Mouse (Mus musculus) Patski (cell line): ENCODE results near the gene Mical3. TPM values are rescaled to one million over a fixed set of nuclear protein-coding genes. Genes with fewer than 3 reads are reported as not detected.

Source experiments
- ATAC-seq: fragments of 100-300 bp; one replicate; pipeline ENCODE4 v1.8.0; 2021
- CTCF ChIA-PET: fragments of 350-600 bp; sonication (Branson Sonifier 250); formaldehyde crosslinking; loops from one replicate; lab custom pipeline; 2022; ENCODE audit warnings: inconsistent platforms; lab: Charles Lee
- POLR2A ChIA-PET: fragments of 350-600 bp; sonication (Branson Sonifier 250); formaldehyde crosslinking; loops from one replicate; lab custom pipeline; 2022; ENCODE audit warnings: antibody characterized with exemption, inconsistent platforms; lab: Charles Lee
- DNase-seq: peaks from one replicate; pipeline ENCODE4 v3.0.0-alpha.2; 2011; ENCODE audit warnings: low read depth, low spot score
- H3K27me3 ChIP-seq: fragments of 371-371 bp; one replicate; pipeline ENCODE4 v1.5.1; 2021
- CTCF ChIP-seq: fragments of 100-300 bp; IDR thresholded peaks from one replicate; pipeline ENCODE4 v1.5.1; 2021
- in situ Hi-C: fragments of 300-500 bp; cut with MboI; formaldehyde crosslinking; loops from 3 replicates; pipeline ENCODE4 v1.11.1; 2018; ENCODE audit warnings: low pct_unique_long_range_greater_than_20kb, mixed read lengths
- polyA plus RNA-seq: library from polyadenylated mRNA; unstranded; gene quantifications from one replicate; pipeline ENCODE4 v1.2.3, GENCODE M21; 2021

Mical3 gene
- polyA plus RNA-seq, 1 experiment from 2014 or later, result 47.3 TPM

DNA sequence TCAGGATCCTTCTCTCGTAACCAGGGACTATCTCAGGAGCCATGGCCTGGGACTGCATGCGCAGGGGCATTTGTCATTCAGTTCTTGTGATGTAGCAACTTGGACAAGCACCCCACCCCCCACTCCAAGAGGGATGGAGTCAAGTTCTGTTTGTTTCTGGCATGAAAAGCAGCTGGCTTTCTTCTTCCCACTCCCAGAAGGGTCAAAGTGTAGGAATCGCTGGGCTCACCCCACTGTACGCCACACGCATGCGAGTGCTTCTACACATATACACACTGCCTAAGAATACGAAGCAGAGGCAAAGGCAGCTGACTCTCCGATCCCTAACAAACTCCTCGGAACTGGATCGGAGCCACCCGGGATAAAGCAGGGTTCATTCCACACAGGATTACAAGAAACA is 119.1 kb downstream of the Mical3 start:
- ChIA-PET CTCF (interaction anchor here (2.2 kb wide), 1 partner anchor 167 kb away, joined by 8 read pairs; no protein-coding TSS in a partner anchor), POLR2A (no interaction called here)
- DNase-seq, result no peak
- no peak for ATAC-seq
- H3K27me3 ChIP-seq, result no peaks in the 10 kb centered on the region
- TF ChIP-seq CTCF, result no peak
- in situ Hi-C loops, result loop anchor here (25.0 kb wide), 1 partner anchor 101 kb away; no protein-coding TSS in a partner anchor

GRCm38 (mm10) chr6:121009651-121010050 is 121.1 kb downstream of the Mical3 start:
- no peaks in the 10 kb centered on the region for H3K27me3 ChIP-seq
- POLR2A ChIA-PET, result no interaction called here
- DNase-seq, result no peak
- ATAC-seq, result no peak
- in situ Hi-C loops, result loop anchor here (25.0 kb wide), 1 partner anchor 103 kb away; no protein-coding TSS in a partner anchor
- CTCF ChIA-PET, result interaction anchor here (1.1 kb wide), 1 partner anchor 28 kb away, joined by 3 read pairs; no protein-coding TSS in a partner anchor
- TF ChIP-seq CTCF, result no peak

DNA sequence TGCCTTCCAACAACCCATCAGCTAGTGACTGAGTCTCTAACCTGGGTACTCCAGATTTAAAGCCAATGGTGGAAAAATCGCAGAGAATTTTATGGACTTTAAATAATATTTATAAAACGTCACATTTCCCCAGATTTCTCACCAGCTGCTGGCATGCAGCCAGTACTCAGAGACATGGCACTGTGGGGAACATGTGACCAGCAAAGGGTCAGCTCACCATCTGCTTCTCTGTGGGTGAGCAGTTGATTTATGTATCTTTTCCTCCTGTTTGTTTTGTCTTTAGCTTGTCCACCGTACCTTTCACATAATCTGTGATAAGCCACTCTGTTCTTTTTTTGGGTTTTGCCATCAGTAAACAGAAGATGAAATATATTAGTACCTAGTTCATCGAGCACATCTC is 125.8 kb downstream of the Mical3 start:
- CTCF ChIA-PET, result interaction anchor here (1.5 kb wide), 1 partner anchor 173 kb away, joined by 3 read pairs; no protein-coding TSS in a partner anchor
- in situ Hi-C loops, result loop anchor here (25.0 kb wide), 1 partner anchor 107 kb away; no protein-coding TSS in a partner anchor
- no peak for TF ChIP-seq CTCF
- POLR2A ChIA-PET, result no interaction called here
- DNase-seq, result no peak
- ATAC-seq, result no peak
- no peaks in the 10 kb centered on the region for H3K27me3 ChIP-seq

DNA sequence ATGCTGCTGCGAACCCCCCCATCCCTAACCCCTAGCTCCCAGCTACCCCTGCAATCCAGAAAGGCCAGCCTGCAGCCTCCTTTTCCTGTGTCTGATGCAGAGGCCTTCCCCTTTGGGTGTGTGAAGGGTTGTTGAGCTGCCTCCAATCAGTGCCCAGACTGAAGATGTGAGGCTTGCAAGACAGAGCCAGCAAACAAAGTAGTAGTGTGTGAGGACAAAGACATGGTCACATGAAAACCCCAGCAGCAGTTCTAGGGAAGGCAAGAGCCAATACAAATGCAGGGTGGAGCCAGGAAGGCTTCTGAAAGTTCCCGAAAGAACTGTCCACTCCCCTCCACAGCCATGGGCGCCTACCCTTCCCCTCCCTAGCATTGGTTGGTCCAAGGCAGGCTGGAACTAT is 127.8 kb downstream of the Mical3 start:
- ATAC-seq (no peak), DNase-seq (no peak)
- POLR2A ChIA-PET, result no interaction called here
- no peak for TF ChIP-seq CTCF
- no peaks in the 10 kb centered on the region for H3K27me3 ChIP-seq
- in situ Hi-C loops, result loop anchor here (25.0 kb wide), 1 partner anchor 109 kb away; no protein-coding TSS in a partner anchor
- CTCF ChIA-PET, result interaction anchor here (1.5 kb wide), 1 partner anchor 16 kb away, joined by 3 read pairs; no protein-coding TSS in a partner anchor

DNA sequence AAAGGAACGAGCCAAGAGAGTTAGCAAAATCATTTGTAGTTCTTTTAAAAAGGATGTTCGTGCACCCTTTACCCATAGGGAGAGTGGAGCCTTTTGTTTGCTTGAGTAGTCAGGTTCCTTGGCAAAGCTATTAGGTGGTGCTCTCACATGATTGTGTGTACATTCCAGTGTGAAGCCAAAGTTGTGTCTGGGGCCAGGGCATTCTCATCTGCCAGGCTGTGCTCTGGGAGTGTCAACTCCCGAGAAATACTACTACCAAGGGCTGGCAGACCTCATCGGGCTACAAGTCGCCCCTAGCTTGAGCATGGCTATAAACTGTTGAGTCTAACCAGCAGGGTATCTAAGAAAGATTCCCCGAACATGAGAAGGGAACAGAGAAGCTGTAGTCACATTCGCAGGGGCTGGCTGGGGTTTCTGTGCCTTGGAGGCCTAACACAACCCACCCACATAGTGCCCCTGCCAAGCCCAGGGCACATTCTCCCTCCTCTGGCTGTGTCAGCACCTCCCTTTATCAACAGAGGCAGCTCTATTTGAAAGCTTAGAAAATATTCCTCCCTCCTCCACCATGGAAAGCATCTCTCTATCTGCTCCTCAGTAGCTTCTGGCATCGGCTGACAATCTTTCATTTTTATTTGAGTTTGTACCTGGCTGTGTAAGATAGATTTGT is 130.8 kb downstream of the Mical3 start:
- H3K27me3 ChIP-seq, result no peaks in the 10 kb centered on the region
- POLR2A ChIA-PET, result no interaction called here
- CTCF ChIA-PET, result interaction anchor here (0.7 to 1.2 kb wide), 2 partner anchors 13 to 15 kb away, joined by 3 read pairs; no protein-coding TSS in a partner anchor
- TF ChIP-seq CTCF, result no peak
- ATAC-seq, result no peak
- in situ Hi-C loops, result loop anchor here (25.0 kb wide), 1 partner anchor 112 kb away; no protein-coding TSS in a partner anchor
- no peak for DNase-seq

DNA sequence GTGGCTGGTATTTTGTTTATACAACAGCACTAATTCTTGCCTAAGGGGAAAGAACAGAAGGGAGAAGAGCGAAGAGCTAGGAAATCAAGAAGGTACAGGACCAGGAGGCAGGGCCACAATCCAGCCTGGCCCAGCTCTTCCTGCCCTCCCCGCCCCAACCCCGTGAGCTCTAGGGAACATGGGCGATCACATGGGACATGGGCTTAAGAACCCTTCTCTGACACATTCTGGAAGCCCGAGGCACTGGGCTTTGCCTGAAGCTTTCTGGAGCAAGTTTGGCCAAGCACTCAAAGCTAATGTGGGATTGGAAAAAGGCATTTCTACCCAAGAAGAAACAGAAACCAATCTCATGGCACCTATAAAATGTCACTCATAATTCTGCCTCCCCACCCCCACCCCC is 131.7 kb downstream of the Mical3 start:
- ChIA-PET POLR2A (no interaction called here), CTCF (no interaction called here)
- H3K27me3 ChIP-seq, result no peaks in the 10 kb centered on the region
- ATAC-seq (no peak), DNase-seq (no peak)
- TF ChIP-seq CTCF, result no peak
- in situ Hi-C loops, result no loop called here

DNA sequence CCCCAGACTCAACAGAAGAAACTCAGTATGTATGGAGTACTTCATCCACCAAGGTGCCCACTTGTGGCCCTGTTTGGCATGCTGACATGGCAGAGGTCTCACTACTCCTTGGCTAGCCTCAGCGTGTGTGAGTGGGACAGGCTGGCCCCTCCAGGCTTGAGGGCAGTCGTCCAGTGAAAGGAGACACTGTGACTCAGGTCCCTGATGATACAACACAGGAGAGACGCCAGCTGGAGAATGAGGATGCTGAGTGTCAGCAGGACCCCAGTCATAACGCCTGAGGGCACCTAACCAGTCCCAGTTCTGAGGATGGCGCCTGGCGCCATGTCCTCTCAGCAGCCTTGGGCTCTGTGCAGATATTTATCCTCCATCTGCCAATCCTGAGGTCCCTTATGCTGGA is 134.2 kb downstream of the Mical3 start:
- no peak for TF ChIP-seq CTCF
- ChIA-PET POLR2A (interaction anchor here (0.7 kb wide), 1 partner anchor 12 kb away, joined by 3 read pairs; no protein-coding TSS in a partner anchor), CTCF (no interaction called here)
- no peak for ATAC-seq
- in situ Hi-C loops, result no loop called here
- no peaks in the 10 kb centered on the region for H3K27me3 ChIP-seq
- DNase-seq, result no peak

DNA sequence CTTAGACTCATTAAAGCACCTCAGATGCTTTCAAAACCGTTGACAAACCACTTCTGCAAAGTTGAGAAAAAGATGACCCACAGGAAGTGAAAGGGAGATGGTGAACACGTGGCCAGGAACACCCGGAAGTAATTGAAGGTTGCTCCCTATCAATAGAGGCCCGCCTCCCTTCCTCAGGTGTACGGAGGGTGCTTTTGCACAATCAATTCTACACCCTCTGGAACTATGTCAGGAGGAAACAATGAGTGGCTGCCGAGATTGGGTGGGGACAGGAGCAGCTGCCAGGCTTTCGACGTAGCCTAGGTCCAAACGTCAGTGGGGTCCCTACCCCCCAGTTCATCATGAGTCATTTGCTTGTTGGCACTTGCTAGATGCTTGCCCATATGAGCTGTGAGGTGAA is 135.3 kb downstream of the Mical3 start:
- no peaks in the 10 kb centered on the region for H3K27me3 ChIP-seq
- in situ Hi-C loops, result no loop called here
- ChIA-PET POLR2A (no interaction called here), CTCF (interaction anchor here (0.6 to 1.4 kb wide), 2 partner anchors 9 to 183 kb away, joined by 3 read pairs; no protein-coding TSS in a partner anchor)
- DNase-seq (no peak), ATAC-seq (no peak)
- no peak for TF ChIP-seq CTCF

GRCm38 (mm10) chr6:120991857-120992256 is 138.9 kb downstream of the Mical3 start:
- ChIA-PET POLR2A (no interaction called here), CTCF (no interaction called here)
- DNase-seq (no peak), ATAC-seq (no peak)
- TF ChIP-seq CTCF, result no peak
- in situ Hi-C loops, result no loop called here
- H3K27me3 ChIP-seq, result no peaks in the 10 kb centered on the region

GRCm38 (mm10) chr6:120987571-120988084 is 143.2 kb downstream of the Mical3 start:
- ATAC-seq, result no peak
- no peak for DNase-seq
- in situ Hi-C loops, result no loop called here
- TF ChIP-seq CTCF, result no peak
- POLR2A ChIA-PET, result no interaction called here
- no peaks in the 10 kb centered on the region for H3K27me3 ChIP-seq
- CTCF ChIA-PET, result interaction anchor here (0.6 to 1.6 kb wide), 4 partner anchors 16 to 70 kb away, joined by 3 to 4 read pairs (median 3); no protein-coding TSS in a partner anchor

GRCm38 (mm10) chr6:120987164-120987563 is 143.6 kb downstream of the Mical3 start:
- in situ Hi-C loops, result no loop called here
- H3K27me3 ChIP-seq, result no peaks in the 10 kb centered on the region
- CTCF ChIA-PET, result interaction anchor here (0.6 to 1.6 kb wide), 4 partner anchors 15 to 71 kb away, joined by 3 to 4 read pairs (median 3); no protein-coding TSS in a partner anchor
- ATAC-seq, result no peak
- DNase-seq, result no peak
- no peak for TF ChIP-seq CTCF
- POLR2A ChIA-PET, result no interaction called here
